Mouse (Mus musculus): Measurements from ENCODE around the gene Rab29. TPM values are rescaled to one million over a fixed set of nuclear protein-coding genes. Genes with fewer than 3 reads are reported as not detected.

Rab29 gene
- polyA plus RNA-seq, 1 experiment from 2014 or later: 21.6 TPM

- peak; percentile 26 for DNase-seq (ENCODE audit: low spot score)
- peak; percentile 14 for ATAC-seq (ENCODE audit: low FRiP score, low TSS enrichment)
- TF ChIP-seq CTCF (IDR thresholded peaks at IDR 0.05; ENCODE audit: low read depth) (no peak), EP300 (optimal IDR thresholded peaks at IDR 0.05) (no peak)
Observed at GRCm38 (mm10) chr1:131867946-131868290, 894 bp downstream of the Rab29 start.

DNA sequence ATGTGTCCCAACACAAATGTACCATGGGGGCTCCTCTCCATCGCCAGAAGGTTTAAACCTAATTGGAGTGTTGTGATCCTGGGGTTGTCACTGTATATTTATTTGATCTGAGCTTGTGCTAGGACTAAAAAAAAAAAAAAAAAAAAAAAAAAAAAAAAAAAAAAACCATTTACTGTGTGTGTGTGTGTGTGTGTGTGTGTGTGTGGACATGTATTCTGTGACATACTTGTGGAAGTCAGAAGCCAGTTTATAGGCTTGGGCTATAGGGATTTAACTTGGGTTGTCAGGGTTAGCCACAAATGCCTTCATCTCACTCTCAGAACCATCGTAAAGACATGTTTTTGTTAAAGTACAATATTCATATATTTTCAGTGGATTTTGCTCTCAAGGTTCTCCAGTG is 2.5 kb downstream of the Rab29 start:
- no peak overlapping the region for H3K9ac ChIP-seq (ENCODE audit: low read length)
- H3K9me3 ChIP-seq (ENCODE audit: control insufficient read depth, low read length): no peaks in the 10 kb centered on the region
- 77% methylated on average over 2 of the region's 2 CpGs for WGBS
- no peaks in the 10 kb centered on the region for H3K27me3 ChIP-seq (ENCODE audit: control insufficient read depth, insufficient read depth, low read length)
- H3K27ac ChIP-seq (replicated peaks): no peak overlapping the region
- TF ChIP-seq EP300 (optimal IDR thresholded peaks at IDR 0.05) (no peak), CTCF (IDR thresholded peaks at IDR 0.05; ENCODE audit: low read depth) (no peak)
- 0 out of 2 replicates have a peak, but pooled peaks cover 3% of the 10 kb centered on the region for H3K4me1 ChIP-seq (replicated peaks; ENCODE audit: control insufficient read depth, insufficient read depth)
- H3K36me3 ChIP-seq (ENCODE audit: control insufficient read depth, insufficient read depth, low read length): no peaks in the 10 kb centered on the region
- ATAC-seq (ENCODE audit: low FRiP score, low TSS enrichment) (no peak), DNase-seq (ENCODE audit: low spot score) (no peak)
- H3K4me2 ChIP-seq (replicated peaks; ENCODE audit: low read depth): no peak overlapping the region
- H3K4me3 ChIP-seq (ENCODE audit: low read depth, low read length): no peak overlapping the region

More at GRCm38 (mm10) chr1:131867946-131868290, 894 bp downstream of the Rab29 start:
- Histone ChIP-seq H3K9me3 (ENCODE audit: control insufficient read depth, low read length) (no peaks in the 10 kb centered on the region), H3K36me3 (ENCODE audit: control insufficient read depth, insufficient read depth, low read length) (no peaks in the 10 kb centered on the region), H3K4me2 (replicated peaks; ENCODE audit: low read depth) (peak overlapping the region; percentile 94), H3K27ac (replicated peaks) (no peak overlapping the region), H3K27me3 (ENCODE audit: control insufficient read depth, insufficient read depth, low read length) (no peaks in the 10 kb centered on the region), H3K9ac (ENCODE audit: low read length) (peak overlapping the region; percentile 73), H3K4me3 (ENCODE audit: low read depth, low read length) (peak overlapping the region; percentile 74), H3K4me1 (replicated peaks; ENCODE audit: control insufficient read depth, insufficient read depth) (0 out of 2 replicates have a peak, but pooled peaks cover 3% of the 10 kb centered on the region)
- 16% methylated on average over 10 of the region's 10 CpGs for WGBS

GRCm38 (mm10) chr1:131872856-131873255 is 5.8 kb downstream of the Rab29 start:
- Histone ChIP-seq H3K4me1 (replicated peaks; ENCODE audit: control insufficient read depth, insufficient read depth) (0 out of 2 replicates have a peak, but pooled peaks cover 1% of the 10 kb centered on the region), H3K4me3 (ENCODE audit: low read depth, low read length) (no peak overlapping the region), H3K4me2 (replicated peaks; ENCODE audit: low read depth) (no peak overlapping the region), H3K9me3 (ENCODE audit: control insufficient read depth, low read length) (no peaks in the 10 kb centered on the region), H3K27ac (replicated peaks) (no peak overlapping the region), H3K36me3 (ENCODE audit: control insufficient read depth, insufficient read depth, low read length) (no peaks in the 10 kb centered on the region), H3K27me3 (ENCODE audit: control insufficient read depth, insufficient read depth, low read length) (no peaks in the 10 kb centered on the region), H3K9ac (ENCODE audit: low read length) (no peak overlapping the region)
- DNase-seq (ENCODE audit: low spot score) (no peak), ATAC-seq (ENCODE audit: low FRiP score, low TSS enrichment) (no peak)
- WGBS: 73% methylated on average over 1 of the region's 1 CpGs
- no peak for TF ChIP-seq EP300 (optimal IDR thresholded peaks at IDR 0.05)
- TF ChIP-seq CTCF (IDR thresholded peaks at IDR 0.05; ENCODE audit: low read depth): no peak

DNA sequence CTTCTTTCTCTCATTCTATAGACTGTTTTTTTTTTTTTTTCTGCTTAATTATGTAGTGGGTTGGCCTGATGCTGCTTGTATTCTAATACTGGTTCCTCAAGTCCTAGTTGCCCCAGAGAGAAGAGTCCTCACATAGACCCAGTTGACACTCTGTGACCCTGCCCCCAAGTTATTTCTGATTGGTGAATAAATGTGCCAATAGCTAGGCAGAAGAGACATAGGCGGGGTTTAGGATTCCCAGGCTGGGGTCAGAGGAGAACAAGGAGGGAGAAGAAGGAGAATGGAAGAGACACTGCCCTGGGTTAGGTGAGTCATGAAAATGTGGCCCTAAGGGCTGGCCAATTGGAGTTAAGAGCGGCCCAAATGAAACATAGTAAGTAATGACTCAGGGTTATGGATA is 12.8 kb downstream of the Rab29 start:
- WGBS: 79% methylated on average over 2 of the region's 2 CpGs
- no peak for ATAC-seq (ENCODE audit: low FRiP score, low TSS enrichment)
- Histone ChIP-seq H3K36me3 (ENCODE audit: control insufficient read depth, insufficient read depth, low read length) (no peaks in the 10 kb centered on the region), H3K9ac (ENCODE audit: low read length) (no peak overlapping the region), H3K4me1 (replicated peaks; ENCODE audit: control insufficient read depth, insufficient read depth) (no peaks in the 10 kb centered on the region), H3K4me3 (ENCODE audit: low read depth, low read length) (no peak overlapping the region), H3K27ac (replicated peaks) (no peak overlapping the region), H3K27me3 (ENCODE audit: control insufficient read depth, insufficient read depth, low read length) (no peaks in the 10 kb centered on the region), H3K9me3 (ENCODE audit: control insufficient read depth, low read length) (no peaks in the 10 kb centered on the region), H3K4me2 (replicated peaks; ENCODE audit: low read depth) (no peak overlapping the region)
- DNase-seq (ENCODE audit: low spot score): no peak
- TF ChIP-seq CTCF (IDR thresholded peaks at IDR 0.05; ENCODE audit: low read depth) (no peak), EP300 (optimal IDR thresholded peaks at IDR 0.05) (no peak)

DNA sequence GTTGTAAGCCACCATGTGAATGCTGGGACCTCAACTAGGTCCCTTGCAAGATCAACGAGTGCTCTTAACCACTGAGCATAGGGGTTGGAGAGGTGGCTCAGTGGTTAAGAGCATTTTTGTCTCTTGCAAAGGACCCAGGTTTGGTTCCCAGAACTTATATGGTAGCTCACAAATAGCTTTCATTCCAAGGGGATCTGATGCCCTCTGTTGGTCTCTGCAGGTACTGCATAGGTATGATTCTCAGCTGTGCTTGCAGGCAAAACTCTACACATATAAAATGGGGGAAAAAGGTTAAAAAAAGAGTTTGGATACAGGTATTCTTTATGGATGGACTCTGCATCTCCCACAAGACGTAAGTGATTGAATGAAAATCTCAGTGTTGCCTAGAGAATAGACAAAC is 15.8 kb downstream of the Rab29 start:
- no peak for ATAC-seq (ENCODE audit: low FRiP score, low TSS enrichment)
- DNase-seq (ENCODE audit: low spot score): no peak
- 63% methylated on average over 2 of the region's 2 CpGs for WGBS
- Histone ChIP-seq H3K4me2 (replicated peaks; ENCODE audit: low read depth) (no peak overlapping the region), H3K36me3 (ENCODE audit: control insufficient read depth, insufficient read depth, low read length) (no peaks in the 10 kb centered on the region), H3K9me3 (ENCODE audit: control insufficient read depth, low read length) (no peaks in the 10 kb centered on the region), H3K4me1 (replicated peaks; ENCODE audit: control insufficient read depth, insufficient read depth) (no peaks in the 10 kb centered on the region), H3K9ac (ENCODE audit: low read length) (no peak overlapping the region), H3K27me3 (ENCODE audit: control insufficient read depth, insufficient read depth, low read length) (no peaks in the 10 kb centered on the region), H3K4me3 (ENCODE audit: low read depth, low read length) (no peak overlapping the region), H3K27ac (replicated peaks) (no peak overlapping the region)
- TF ChIP-seq EP300 (optimal IDR thresholded peaks at IDR 0.05): no peak
- TF ChIP-seq CTCF (IDR thresholded peaks at IDR 0.05; ENCODE audit: low read depth): peak; percentile 64

GRCm38 (mm10) chr1:131886173-131886572 is 19.1 kb downstream of the Rab29 start:
- H3K36me3 ChIP-seq (ENCODE audit: control insufficient read depth, insufficient read depth, low read length): no peaks in the 10 kb centered on the region
- H3K4me3 ChIP-seq (ENCODE audit: low read depth, low read length): no peak overlapping the region
- no peaks in the 10 kb centered on the region for H3K9me3 ChIP-seq (ENCODE audit: control insufficient read depth, low read length)
- TF ChIP-seq CTCF (IDR thresholded peaks at IDR 0.05; ENCODE audit: low read depth) (no peak), EP300 (optimal IDR thresholded peaks at IDR 0.05) (no peak)
- H3K4me2 ChIP-seq (replicated peaks; ENCODE audit: low read depth): no peak overlapping the region
- WGBS: 54% methylated on average over 2 of the region's 2 CpGs
- H3K4me1 ChIP-seq (replicated peaks; ENCODE audit: control insufficient read depth, insufficient read depth): no peaks in the 10 kb centered on the region
- no peaks in the 10 kb centered on the region for H3K27me3 ChIP-seq (ENCODE audit: control insufficient read depth, insufficient read depth, low read length)
- DNase-seq (ENCODE audit: low spot score): no peak
- ATAC-seq (ENCODE audit: low FRiP score, low TSS enrichment): no peak
- no peak overlapping the region for H3K27ac ChIP-seq (replicated peaks)
- H3K9ac ChIP-seq (ENCODE audit: low read length): no peak overlapping the region

Data from stomach, postnatal 0 days (tissue).